Mouse (Mus musculus): ENCODE data around the gene Tmem116. TPM values are rescaled to one million over a fixed set of nuclear protein-coding genes. Genes with fewer than 3 reads are reported as not detected.
A peak's percentile ranks its signal among the peaks of the same experiment; 100 is the strongest.
"Not testable (repeated sequence)": the region's sequence is repeated elsewhere in the genome, so short reads cannot be mapped to it uniquely, and the experiment has no call there.

Tmem116 gene
- polyA plus RNA-seq, 1 experiment from 2014 or later: 0.99 TPM

- Histone ChIP-seq H3K9me3 (ENCODE audit: control insufficient read depth, low read length) (no peaks in the 10 kb centered on the region), H3K4me2 (ENCODE audit: low read depth, severe bottlenecking) (no peak overlapping the region), H3K9ac (ENCODE audit: low read length) (no peak overlapping the region), H3K36me3 (ENCODE audit: control insufficient read depth, insufficient read depth, low read length) (no peaks in the 10 kb centered on the region), H3K4me3 (ENCODE audit: low read depth, low read length) (no peak overlapping the region), H3K27me3 (ENCODE audit: control insufficient read depth, insufficient read depth, low read length) (no peaks in the 10 kb centered on the region), H3K27ac (replicated peaks; ENCODE audit: low read depth, low read length) (no peak overlapping the region), H3K4me1 (ENCODE audit: control insufficient read depth, insufficient read depth, low read length) (no peaks in the 10 kb centered on the region)
- DNase-seq (ENCODE audit: low spot score): no peak
- WGBS: 84% methylated on average over 2 of the region's 2 CpGs
- ATAC-seq (ENCODE audit: insufficient number of reproducible peaks, low FRiP score, low TSS enrichment, low read depth): no peak
Measured at GRCm38 (mm10) chr5:121472411-121472810, 20.7 kb downstream of the Tmem116 start.

GRCm38 (mm10) chr5:121474610-121475009 lies 22.9 kb downstream of the Tmem116 start:
- DNase-seq (ENCODE audit: low spot score) (no peak), ATAC-seq (ENCODE audit: insufficient number of reproducible peaks, low FRiP score, low TSS enrichment, low read depth) (no peak)
- H3K9ac ChIP-seq (ENCODE audit: low read length): no peak overlapping the region
- no peaks in the 10 kb centered on the region for H3K9me3 ChIP-seq (ENCODE audit: control insufficient read depth, low read length)
- no peaks in the 10 kb centered on the region for H3K27me3 ChIP-seq (ENCODE audit: control insufficient read depth, insufficient read depth, low read length)
- no peak overlapping the region for H3K4me2 ChIP-seq (ENCODE audit: low read depth, severe bottlenecking)
- 85% methylated on average over 7 of the region's 7 CpGs for WGBS
- no peak overlapping the region for H3K4me3 ChIP-seq (ENCODE audit: low read depth, low read length)
- H3K36me3 ChIP-seq (ENCODE audit: control insufficient read depth, insufficient read depth, low read length): no peaks in the 10 kb centered on the region
- H3K4me1 ChIP-seq (ENCODE audit: control insufficient read depth, insufficient read depth, low read length): no peaks in the 10 kb centered on the region
- no peak overlapping the region for H3K27ac ChIP-seq (replicated peaks; ENCODE audit: low read depth, low read length)

- H3K9me3 ChIP-seq (ENCODE audit: control insufficient read depth, low read length): no peaks in the 10 kb centered on the region
- DNase-seq (ENCODE audit: low spot score) (no peak), ATAC-seq (ENCODE audit: insufficient number of reproducible peaks, low FRiP score, low TSS enrichment, low read depth) (no peak)
- no peak overlapping the region for H3K9ac ChIP-seq (ENCODE audit: low read length)
- no peaks in the 10 kb centered on the region for H3K4me1 ChIP-seq (ENCODE audit: control insufficient read depth, insufficient read depth, low read length)
- no peak overlapping the region for H3K27ac ChIP-seq (replicated peaks; ENCODE audit: low read depth, low read length)
- no peaks in the 10 kb centered on the region for H3K36me3 ChIP-seq (ENCODE audit: control insufficient read depth, insufficient read depth, low read length)
- H3K4me2 ChIP-seq (ENCODE audit: low read depth, severe bottlenecking): no peak overlapping the region
- WGBS: 89% methylated on average over 1 of the region's 1 CpGs
- H3K4me3 ChIP-seq (ENCODE audit: low read depth, low read length): no peak overlapping the region
- no peaks in the 10 kb centered on the region for H3K27me3 ChIP-seq (ENCODE audit: control insufficient read depth, insufficient read depth, low read length)
Measured at GRCm38 (mm10) chr5:121476040-121476439, 24.3 kb downstream of the Tmem116 start.

- Histone ChIP-seq H3K9me3 (ENCODE audit: control insufficient read depth, low read length) (no peaks in the 10 kb centered on the region), H3K27ac (replicated peaks; ENCODE audit: low read depth, low read length) (no peak overlapping the region), H3K27me3 (ENCODE audit: control insufficient read depth, insufficient read depth, low read length) (no peaks in the 10 kb centered on the region), H3K4me2 (ENCODE audit: low read depth, severe bottlenecking) (no peak overlapping the region), H3K4me1 (ENCODE audit: control insufficient read depth, insufficient read depth, low read length) (no peaks in the 10 kb centered on the region), H3K4me3 (ENCODE audit: low read depth, low read length) (no peak overlapping the region), H3K9ac (ENCODE audit: low read length) (no peak overlapping the region), H3K36me3 (ENCODE audit: control insufficient read depth, insufficient read depth, low read length) (no peaks in the 10 kb centered on the region)
- DNase-seq (ENCODE audit: low spot score): peak; percentile 34
- 43% methylated on average over 3 of the region's 3 CpGs for WGBS
- no peak for ATAC-seq (ENCODE audit: insufficient number of reproducible peaks, low FRiP score, low TSS enrichment, low read depth)
Measured at GRCm38 (mm10) chr5:121477680-121478079, 26.0 kb downstream of the Tmem116 start.

- WGBS: 82% methylated on average over 5 of the region's 5 CpGs
- no peaks in the 10 kb centered on the region for H3K4me1 ChIP-seq (ENCODE audit: control insufficient read depth, insufficient read depth, low read length)
- H3K9me3 ChIP-seq (ENCODE audit: control insufficient read depth, low read length): no peaks in the 10 kb centered on the region
- ATAC-seq (ENCODE audit: insufficient number of reproducible peaks, low FRiP score, low TSS enrichment, low read depth) (no peak), DNase-seq (ENCODE audit: low spot score) (no peak)
- no peak overlapping the region for H3K4me2 ChIP-seq (ENCODE audit: low read depth, severe bottlenecking)
- H3K36me3 ChIP-seq (ENCODE audit: control insufficient read depth, insufficient read depth, low read length): no peaks in the 10 kb centered on the region
- H3K9ac ChIP-seq (ENCODE audit: low read length): no peak overlapping the region
- H3K4me3 ChIP-seq (ENCODE audit: low read depth, low read length): no peak overlapping the region
- H3K27me3 ChIP-seq (ENCODE audit: control insufficient read depth, insufficient read depth, low read length): no peaks in the 10 kb centered on the region
- H3K27ac ChIP-seq (replicated peaks; ENCODE audit: low read depth, low read length): no peak overlapping the region
Measured at GRCm38 (mm10) chr5:121484801-121485200, 33.1 kb downstream of the Tmem116 start.

- 69% methylated on average over 8 of the region's 8 CpGs for WGBS
Measured at GRCm38 (mm10) chr5:121493305-121493704, 41.6 kb downstream of the Tmem116 start.

GRCm38 (mm10) chr5:121500719-121501118 lies 49.0 kb downstream of the Tmem116 start:
- Histone ChIP-seq H3K9ac (ENCODE audit: low read length) (no peak overlapping the region), H3K4me2 (ENCODE audit: low read depth, severe bottlenecking) (no peak overlapping the region), H3K4me3 (ENCODE audit: low read depth, low read length) (no peak overlapping the region), H3K36me3 (ENCODE audit: control insufficient read depth, insufficient read depth, low read length) (no peaks in the 10 kb centered on the region), H3K9me3 (ENCODE audit: control insufficient read depth, low read length) (no peaks in the 10 kb centered on the region; the same call in 1 of the 2 replicates), H3K27ac (replicated peaks; ENCODE audit: low read depth, low read length) (no peak overlapping the region), H3K27me3 (ENCODE audit: control insufficient read depth, insufficient read depth, low read length) (no peaks in the 10 kb centered on the region), H3K4me1 (ENCODE audit: control insufficient read depth, insufficient read depth, low read length) (no peaks in the 10 kb centered on the region)
- DNase-seq (ENCODE audit: low spot score): no peak
- ATAC-seq (ENCODE audit: insufficient number of reproducible peaks, low FRiP score, low TSS enrichment, low read depth): no peak
- WGBS: 72% methylated on average over 7 of the region's 7 CpGs

More at GRCm38 (mm10) chr5:121493305-121493704, 41.6 kb downstream of the Tmem116 start:
- Histone ChIP-seq H3K4me2 (ENCODE audit: low read depth, severe bottlenecking) (no peak overlapping the region), H3K9me3 (ENCODE audit: control insufficient read depth, low read length) (no peaks in the 10 kb centered on the region; the same call in 1 of the 2 replicates), H3K36me3 (ENCODE audit: control insufficient read depth, insufficient read depth, low read length) (no peaks in the 10 kb centered on the region), H3K27ac (replicated peaks; ENCODE audit: low read depth, low read length) (no peak overlapping the region), H3K27me3 (ENCODE audit: control insufficient read depth, insufficient read depth, low read length) (no peaks in the 10 kb centered on the region), H3K4me3 (ENCODE audit: low read depth, low read length) (no peak overlapping the region), H3K9ac (ENCODE audit: low read length) (no peak overlapping the region), H3K4me1 (ENCODE audit: control insufficient read depth, insufficient read depth, low read length) (no peaks in the 10 kb centered on the region)
- DNase-seq (ENCODE audit: low spot score) (no peak), ATAC-seq (ENCODE audit: insufficient number of reproducible peaks, low FRiP score, low TSS enrichment, low read depth) (no peak)

GRCm38 (mm10) chr5:121501424-121501996 lies 49.8 kb downstream of the Tmem116 start:
- DNase-seq (ENCODE audit: low spot score); H3K36me3 ChIP-seq (ENCODE audit: control insufficient read depth, insufficient read depth, low read length); H3K4me2 ChIP-seq (ENCODE audit: low read depth, severe bottlenecking); H3K27me3 ChIP-seq (ENCODE audit: control insufficient read depth, insufficient read depth, low read length); H3K4me3 ChIP-seq (ENCODE audit: low read depth, low read length); H3K9ac ChIP-seq (ENCODE audit: low read length); ATAC-seq (ENCODE audit: insufficient number of reproducible peaks, low FRiP score, low TSS enrichment, low read depth); H3K27ac ChIP-seq (replicated peaks; ENCODE audit: low read depth, low read length); H3K9me3 ChIP-seq (ENCODE audit: control insufficient read depth, low read length); H3K4me1 ChIP-seq (ENCODE audit: control insufficient read depth, insufficient read depth, low read length): not testable (repeated sequence)
- WGBS: 76% methylated on average over 10 of the region's 17 CpGs

GRCm38 (mm10) chr5:121503231-121503630 lies 51.5 kb downstream of the Tmem116 start, which contains the start of gene Adam1b:
Gene Adam1b, minus strand, starts transcription at chr5:121503435.
- no peak within 1 kb of the TSS for H3K4me2 ChIP-seq (ENCODE audit: low read depth, severe bottlenecking)
- H3K4me1 ChIP-seq (ENCODE audit: control insufficient read depth, insufficient read depth, low read length): no peaks in the 10 kb centered on the region
- no peaks in the 10 kb centered on the region for H3K9me3 ChIP-seq (ENCODE audit: control insufficient read depth, low read length)
- WGBS: 75% methylated on average over 3 of the region's 3 CpGs
- no peak within 1 kb of the TSS for H3K9ac ChIP-seq (ENCODE audit: low read length)
- DNase-seq (ENCODE audit: low spot score): no peak
- no peak within 1 kb of the TSS for H3K4me3 ChIP-seq (ENCODE audit: low read depth, low read length)
- no peak for ATAC-seq (ENCODE audit: insufficient number of reproducible peaks, low FRiP score, low TSS enrichment, low read depth)
- no peaks in the 10 kb centered on the region for H3K27me3 ChIP-seq (ENCODE audit: control insufficient read depth, insufficient read depth, low read length)
- no peaks in the 10 kb centered on the region for H3K36me3 ChIP-seq (ENCODE audit: control insufficient read depth, insufficient read depth, low read length)
- H3K27ac ChIP-seq (replicated peaks; ENCODE audit: low read depth, low read length): no peak within 1 kb of the TSS

All from limb, embryonic 11.5 days (tissue).